Mouse (Mus musculus): Measurements from ENCODE around the gene Meis2.

- TF ChIP-seq CTCF (IDR thresholded peaks at IDR 0.05; ENCODE audit: low read depth, low read length) (no peak), POLR2A (IDR thresholded peaks at IDR 0.05; ENCODE audit: borderline replicate concordance, low read depth, low read length) (no peak)
These were observed 45.1 kb downstream of the Meis2 start for GRCm38 (mm10) chr2:116020451-116020951.
